Mouse (Mus musculus): ENCODE results near the gene Gabbr2. TPM values are rescaled to one million over a fixed set of nuclear protein-coding genes. Genes with fewer than 3 reads are reported as not detected.

Gabbr2 gene
- total and polyA plus RNA-seq, 2 experiments from 2014 or later: 17.7 to 98.9 TPM

- no peak overlapping the region for H3K9ac ChIP-seq (replicated peaks; ENCODE audit: low read length)
- H3K4me1 ChIP-seq (ENCODE audit: insufficient read depth, low read length): 0 out of 2 replicates have a peak, but pooled peaks cover 4% of the 10 kb centered on the region
- peak; percentile 53 for TF ChIP-seq CTCF (IDR thresholded peaks at IDR 0.05; ENCODE audit: low read depth)
- H3K36me3 ChIP-seq (ENCODE audit: insufficient read depth, low read length): no peaks in the 10 kb centered on the region
- no peak overlapping the region for H3K4me3 ChIP-seq (ENCODE audit: low read length)
- DNase-seq (ENCODE audit: low spot score) (peak; percentile 38), ATAC-seq (no peak)
- 95% methylated on average over 3 of the region's 3 CpGs for WGBS
- H3K9me3 ChIP-seq (ENCODE audit: low read length): no peaks in the 10 kb centered on the region
- no peak overlapping the region for H3K4me2 ChIP-seq (ENCODE audit: low read depth, low read length)
- H3K27ac ChIP-seq: no peak overlapping the region
- no peaks in the 10 kb centered on the region for H3K27me3 ChIP-seq (ENCODE audit: insufficient read depth, low read length)
Measured at GRCm38 (mm10) chr4:46773243-46773642, 218.4 kb downstream of the Gabbr2 start.

- 0 out of 2 replicates have a peak, but pooled peaks cover 4% of the 10 kb centered on the region for H3K4me1 ChIP-seq (ENCODE audit: insufficient read depth, low read length)
- no peak overlapping the region for H3K27ac ChIP-seq
- 69% methylated on average over 2 of the region's 2 CpGs for WGBS
- TF ChIP-seq CTCF (IDR thresholded peaks at IDR 0.05; ENCODE audit: low read depth): no peak
- no peaks in the 10 kb centered on the region for H3K36me3 ChIP-seq (ENCODE audit: insufficient read depth, low read length)
- H3K9ac ChIP-seq (replicated peaks; ENCODE audit: low read length): no peak overlapping the region
- no peak overlapping the region for H3K4me3 ChIP-seq (ENCODE audit: low read length)
- no peak for DNase-seq (ENCODE audit: low spot score)
- H3K27me3 ChIP-seq (ENCODE audit: insufficient read depth, low read length): no peaks in the 10 kb centered on the region
- no peaks in the 10 kb centered on the region for H3K9me3 ChIP-seq (ENCODE audit: low read length)
- peak; percentile 33; the same call in 1 of the 2 replicates for ATAC-seq
- no peak overlapping the region for H3K4me2 ChIP-seq (ENCODE audit: low read depth, low read length)
Measured at GRCm38 (mm10) chr4:46772591-46772990, 219.1 kb downstream of the Gabbr2 start.

- Histone ChIP-seq H3K27me3 (ENCODE audit: insufficient read depth, low read length) (no peaks in the 10 kb centered on the region), H3K27ac (no peak overlapping the region), H3K4me3 (ENCODE audit: low read length) (no peak overlapping the region), H3K4me1 (ENCODE audit: insufficient read depth, low read length) (0 out of 2 replicates have a peak, but pooled peaks cover 4% of the 10 kb centered on the region), H3K9me3 (ENCODE audit: low read length) (no peaks in the 10 kb centered on the region), H3K9ac (replicated peaks; ENCODE audit: low read length) (no peak overlapping the region), H3K4me2 (ENCODE audit: low read depth, low read length) (no peak overlapping the region), H3K36me3 (ENCODE audit: insufficient read depth, low read length) (no peaks in the 10 kb centered on the region)
- 64% methylated on average over 12 of the region's 12 CpGs for WGBS
- TF ChIP-seq CTCF (IDR thresholded peaks at IDR 0.05; ENCODE audit: low read depth): no peak
- ATAC-seq (no peak), DNase-seq (ENCODE audit: low spot score) (no peak)
Measured at GRCm38 (mm10) chr4:46771116-46771515, 220.6 kb downstream of the Gabbr2 start.

- H3K27me3 ChIP-seq (ENCODE audit: insufficient read depth, low read length): no peaks in the 10 kb centered on the region
- H3K9ac ChIP-seq (replicated peaks; ENCODE audit: low read length): no peak overlapping the region
- H3K4me3 ChIP-seq (ENCODE audit: low read length): no peak overlapping the region
- ATAC-seq (no peak), DNase-seq (ENCODE audit: low spot score) (no peak)
- no peak for TF ChIP-seq CTCF (IDR thresholded peaks at IDR 0.05; ENCODE audit: low read depth)
- no peaks in the 10 kb centered on the region for H3K9me3 ChIP-seq (ENCODE audit: low read length)
- no peak overlapping the region for H3K27ac ChIP-seq
- 62% methylated on average over 2 of the region's 2 CpGs for WGBS
- no peak overlapping the region for H3K4me2 ChIP-seq (ENCODE audit: low read depth, low read length)
- no peaks in the 10 kb centered on the region for H3K36me3 ChIP-seq (ENCODE audit: insufficient read depth, low read length)
- H3K4me1 ChIP-seq (ENCODE audit: insufficient read depth, low read length): 0 out of 2 replicates have a peak, but pooled peaks cover 4% of the 10 kb centered on the region
Measured at GRCm38 (mm10) chr4:46770635-46771034, 221.0 kb downstream of the Gabbr2 start.

GRCm38 (mm10) chr4:46770090-46770489 is 221.6 kb downstream of the Gabbr2 start:
- Histone ChIP-seq H3K4me1 (ENCODE audit: insufficient read depth, low read length) (0 out of 2 replicates have a peak, but pooled peaks cover 4% of the 10 kb centered on the region), H3K27ac (no peak overlapping the region), H3K4me3 (ENCODE audit: low read length) (no peak overlapping the region), H3K9ac (replicated peaks; ENCODE audit: low read length) (no peak overlapping the region), H3K36me3 (ENCODE audit: insufficient read depth, low read length) (no peaks in the 10 kb centered on the region), H3K27me3 (ENCODE audit: insufficient read depth, low read length) (no peaks in the 10 kb centered on the region), H3K4me2 (ENCODE audit: low read depth, low read length) (no peak overlapping the region), H3K9me3 (ENCODE audit: low read length) (no peaks in the 10 kb centered on the region)
- TF ChIP-seq CTCF (IDR thresholded peaks at IDR 0.05; ENCODE audit: low read depth): no peak
- WGBS: 73% methylated on average over 8 of the region's 8 CpGs
- ATAC-seq (no peak), DNase-seq (ENCODE audit: low spot score) (no peak)

- Histone ChIP-seq H3K36me3 (ENCODE audit: insufficient read depth, low read length) (no peaks in the 10 kb centered on the region), H3K4me3 (ENCODE audit: low read length) (no peak overlapping the region), H3K27me3 (ENCODE audit: insufficient read depth, low read length) (no peaks in the 10 kb centered on the region), H3K9me3 (ENCODE audit: low read length) (no peaks in the 10 kb centered on the region), H3K4me2 (ENCODE audit: low read depth, low read length) (no peak overlapping the region), H3K9ac (replicated peaks; ENCODE audit: low read length) (no peak overlapping the region), H3K27ac (no peak overlapping the region), H3K4me1 (ENCODE audit: insufficient read depth, low read length) (0 out of 2 replicates have a peak, but pooled peaks cover 4% of the 10 kb centered on the region)
- no peak for TF ChIP-seq CTCF (IDR thresholded peaks at IDR 0.05; ENCODE audit: low read depth)
- ATAC-seq (0 out of 2 replicates have a peak, but pooled peaks have one; percentile 39), DNase-seq (ENCODE audit: low spot score) (peak; percentile 40)
- WGBS: 55% methylated on average over 7 of the region's 7 CpGs
Measured at GRCm38 (mm10) chr4:46766326-46766725, 225.3 kb downstream of the Gabbr2 start.

- TF ChIP-seq CTCF (IDR thresholded peaks at IDR 0.05; ENCODE audit: low read depth): no peak
- H3K9ac ChIP-seq (replicated peaks; ENCODE audit: low read length): no peak overlapping the region
- no peak for ATAC-seq
- H3K27me3 ChIP-seq (ENCODE audit: insufficient read depth, low read length): no peaks in the 10 kb centered on the region
- WGBS: 18% methylated on average over 1 of the region's 1 CpGs
- no peaks in the 10 kb centered on the region for H3K36me3 ChIP-seq (ENCODE audit: insufficient read depth, low read length)
- no peak for DNase-seq (ENCODE audit: low spot score)
- H3K4me2 ChIP-seq (ENCODE audit: low read depth, low read length): no peak overlapping the region
- H3K4me1 ChIP-seq (ENCODE audit: insufficient read depth, low read length): no peaks in the 10 kb centered on the region
- no peak overlapping the region for H3K27ac ChIP-seq
- no peak overlapping the region for H3K4me3 ChIP-seq (ENCODE audit: low read length)
- H3K9me3 ChIP-seq (ENCODE audit: low read length): no peaks in the 10 kb centered on the region
Measured at GRCm38 (mm10) chr4:46759838-46760237, 231.8 kb downstream of the Gabbr2 start.
